19 mouse cellular contexts compared by ENCODE assay signal in the genomic region with DNA sequence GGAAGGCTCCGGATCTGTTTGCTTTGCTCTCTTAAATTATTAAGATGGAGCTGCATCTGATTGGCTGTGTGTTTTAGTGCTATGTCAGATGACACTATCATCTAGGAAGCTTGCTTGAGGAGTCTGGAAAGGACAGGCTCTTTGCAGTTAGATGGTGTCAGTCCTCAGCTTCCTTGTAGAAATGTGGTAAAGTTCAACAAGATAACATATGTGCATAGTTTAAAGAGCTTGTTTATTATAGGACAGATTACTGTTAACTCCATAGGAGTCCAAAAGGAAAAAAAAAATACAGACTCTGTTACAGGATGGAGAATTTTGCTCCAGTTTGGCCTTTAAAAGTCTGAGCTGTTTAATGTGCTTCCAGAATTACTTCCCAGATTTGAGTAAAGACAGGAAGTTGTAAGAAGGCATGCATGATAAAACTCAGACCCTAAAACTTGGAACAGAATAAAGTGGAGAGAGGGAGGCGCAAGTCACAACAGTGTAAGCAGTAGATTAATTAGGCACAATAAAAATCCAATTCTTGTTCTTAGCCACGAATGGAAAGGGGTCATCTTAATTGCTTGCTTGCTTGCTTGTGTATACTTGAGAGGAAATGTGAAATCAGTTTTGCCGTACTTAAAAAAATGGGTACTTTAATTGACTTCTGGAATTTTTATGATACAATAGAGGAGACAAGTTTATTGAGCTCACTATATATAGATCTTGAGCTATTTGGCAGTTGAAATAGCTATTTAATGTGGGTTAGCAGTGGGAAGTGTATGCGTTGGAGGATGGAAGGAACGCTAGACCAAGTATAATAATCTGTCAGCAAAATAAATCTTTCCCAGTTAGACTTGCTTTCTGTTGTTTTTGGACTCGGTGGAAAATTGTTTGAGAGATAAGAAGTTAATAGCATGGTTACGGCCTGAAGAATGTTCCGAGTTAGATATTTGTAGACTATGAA. TPM values are rescaled to one million over a fixed set of nuclear protein-coding genes. Genes with fewer than 3 reads are reported as not detected.
A peak's percentile ranks its signal among the peaks of the same experiment; 100 is the strongest.
DNase-seq lines count a peak whose midpoint lies in the region; ATAC-seq and TF ChIP-seq lines count a peak whose summit lies in the region.
"Had no signal": no experiment of that assay in that cellular context is flagged by ENCODE, and none has a peak within 500 bp of the region (broad histone marks: within the 10 kb centered on the region; RNA-seq: fewer than 3 reads in every experiment).

No protein-coding gene starts in this region.

- H3K27me3 ChIP-seq in lung, embryonic 15.5 days = no peaks in the 10 kb centered on the region
- no peaks in the 10 kb centered on the region for H3K27me3 ChIP-seq in intestine, postnatal 0 days (replicated peaks; ENCODE audit: control insufficient read depth, insufficient read depth, low read length)
- no peaks in the 10 kb centered on the region for H3K27me3 ChIP-seq in stomach, postnatal 0 days (ENCODE audit: control insufficient read depth, insufficient read depth, low read length)
- H3K27me3 ChIP-seq: hindbrain, embryonic 13.5 days; neural tube, embryonic 12.5 days had no signal

- no peak for TF ChIP-seq EP300 in stomach, postnatal 0 days (optimal IDR thresholded peaks at IDR 0.05)

- H3K36me3 ChIP-seq in lung, embryonic 15.5 days = no peaks in the 10 kb centered on the region; the same call in 1 of the 2 replicates
- H3K36me3 ChIP-seq in intestine, postnatal 0 days (ENCODE audit: control insufficient read depth, insufficient read depth) = no peaks in the 10 kb centered on the region
- H3K36me3 ChIP-seq in stomach, postnatal 0 days (ENCODE audit: control insufficient read depth, insufficient read depth, low read length) = no peaks in the 10 kb centered on the region
- H3K36me3 ChIP-seq: hindbrain, embryonic 13.5 days; neural tube, embryonic 12.5 days had no signal

- ATAC-seq in lung, embryonic 15.5 days (ENCODE audit: borderline replicate concordance, extremely low read depth, low FRiP score, low TSS enrichment) = peak; percentile 71; the same call in 1 of the 2 replicates
- peak; percentile 72 for ATAC-seq in intestine, postnatal 0 days
- ATAC-seq in stomach, postnatal 0 days (ENCODE audit: low FRiP score, low TSS enrichment) = peak; percentile 45; the same call in 1 of the 2 replicates
- ATAC-seq: CD4-positive, CD25-positive, alpha-beta regulatory T cell, adult 4 months had no signal

- DNase-seq in kidney, adult 9 months = peak; percentile 33
- DNase-seq in kidney, adult 11 months = no peak
- no peak for DNase-seq in lung, postnatal 25 days (ENCODE audit: low spot score)
- no peak for DNase-seq in stomach, postnatal 0 days (ENCODE audit: low spot score)
- no peak for DNase-seq in adrenal gland, postnatal 10 days
- DNase-seq: adrenal gland, postnatal 25 days; cerebellum, postnatal 14 days; gastrocnemius, postnatal 14 days; lung, postnatal 10 days; right cerebral cortex, postnatal 25 days; thymus, adult 18-20 months had no signal

- no peaks in the 10 kb centered on the region for H3K9me3 ChIP-seq in lung, embryonic 15.5 days
- H3K9me3 ChIP-seq in intestine, postnatal 0 days (ENCODE audit: control insufficient read depth) = no peaks in the 10 kb centered on the region
- H3K9me3 ChIP-seq in stomach, postnatal 0 days (ENCODE audit: control insufficient read depth, low read length) = no peaks in the 10 kb centered on the region

- TF ChIP-seq CTCF in intestine, postnatal 0 days (IDR thresholded peaks at IDR 0.05; ENCODE audit: low read depth) = no peak
- TF ChIP-seq CTCF in stomach, postnatal 0 days (IDR thresholded peaks at IDR 0.05; ENCODE audit: low read depth) = no peak

- H3K9ac ChIP-seq in lung, embryonic 15.5 days = no peak overlapping the region
- no peak overlapping the region for H3K9ac ChIP-seq in intestine, postnatal 0 days (ENCODE audit: low read depth, low read length)
- H3K9ac ChIP-seq in stomach, postnatal 0 days (ENCODE audit: low read length) = no peak overlapping the region
- H3K9ac ChIP-seq: hindbrain, embryonic 13.5 days; neural tube, embryonic 12.5 days had no signal

- no peak overlapping the region for H3K4me3 ChIP-seq in lung, embryonic 15.5 days
- H3K4me3 ChIP-seq in intestine, postnatal 0 days (ENCODE audit: low read depth, low read length) = no peak overlapping the region
- no peak overlapping the region for H3K4me3 ChIP-seq in stomach, postnatal 0 days (ENCODE audit: low read depth, low read length)
- H3K4me3 ChIP-seq: erythroblast, embryonic 14.5 days; hindbrain, embryonic 13.5 days; neural tube, embryonic 12.5 days had no signal

- H3K4me2 ChIP-seq in lung, embryonic 15.5 days = no peak overlapping the region
- H3K4me2 ChIP-seq in intestine, postnatal 0 days (replicated peaks; ENCODE audit: low read depth) = no peak overlapping the region
- H3K4me2 ChIP-seq in stomach, postnatal 0 days (replicated peaks; ENCODE audit: low read depth) = no peak overlapping the region
- H3K4me2 ChIP-seq: heart, embryonic 11.5 days; hindbrain, embryonic 13.5 days; neural tube, embryonic 12.5 days had no signal

- peak overlapping the region; percentile 38 for H3K27ac ChIP-seq in lung, embryonic 15.5 days
- peak overlapping the region; percentile 29; the same call in 1 of the 2 replicates for H3K27ac ChIP-seq in intestine, postnatal 0 days (ENCODE audit: low read depth, low read length)
- H3K27ac ChIP-seq in stomach, postnatal 0 days (replicated peaks) = no peak overlapping the region
- H3K27ac ChIP-seq: hindbrain, embryonic 13.5 days; neural tube, embryonic 12.5 days had no signal

- 35% methylated on average over 9 of the region's 9 CpGs for WGBS in lung, embryonic 15.5 days
- 16% methylated on average over 9 of the region's 9 CpGs for WGBS in intestine, postnatal 0 days
- WGBS in stomach, postnatal 0 days = 47% methylated on average over 9 of the region's 9 CpGs

- peaks cover 23% of the 10 kb centered on the region for H3K4me1 ChIP-seq in lung, embryonic 15.5 days
- H3K4me1 ChIP-seq in intestine, postnatal 0 days (replicated peaks; ENCODE audit: control insufficient read depth, insufficient read depth, low read length) = no peaks in the 10 kb centered on the region
- H3K4me1 ChIP-seq in stomach, postnatal 0 days (replicated peaks; ENCODE audit: control insufficient read depth, insufficient read depth) = no peaks in the 10 kb centered on the region
- H3K4me1 ChIP-seq: neural tube, embryonic 12.5 days had no signal

RNA-seq across cellular contexts. Expression of a gene that starts 18.5 kb away (rescaled TPM):
- polyA plus RNA-seq in lung, embryonic 15.5 days (2015; fragmentation: Nextera tagmentation; extraction: Ambion mirVana) = 20.8 and 21.0 TPM in 2 replicates
- 11.9 and 12.3 TPM in 2 replicates for polyA plus RNA-seq in intestine, postnatal 0 days (2015; fragmentation: Nextera tagmentation; extraction: Ambion mirVana)
- 14.7 and 18.5 TPM in 2 replicates for polyA plus RNA-seq in stomach, postnatal 0 days (2015; fragmentation: Nextera tagmentation; extraction: Ambion mirVana)
- total RNA-seq in adrenal gland, postnatal 10 days (2021) = 10 to 100 TPM in 1 of 2 experiments, 1 to 10 TPM in 1; 6.7 to 10.4 TPM
- total RNA-seq: megakaryocyte-erythroid progenitor cell, adult 5-6 weeks had no signal
- polyA plus RNA-seq: CD4-positive, CD25-positive, alpha-beta regulatory T cell, adult 4 months had no signal
